ENCODE assay signal across 9 mouse cellular contexts in the genomic region with DNA sequence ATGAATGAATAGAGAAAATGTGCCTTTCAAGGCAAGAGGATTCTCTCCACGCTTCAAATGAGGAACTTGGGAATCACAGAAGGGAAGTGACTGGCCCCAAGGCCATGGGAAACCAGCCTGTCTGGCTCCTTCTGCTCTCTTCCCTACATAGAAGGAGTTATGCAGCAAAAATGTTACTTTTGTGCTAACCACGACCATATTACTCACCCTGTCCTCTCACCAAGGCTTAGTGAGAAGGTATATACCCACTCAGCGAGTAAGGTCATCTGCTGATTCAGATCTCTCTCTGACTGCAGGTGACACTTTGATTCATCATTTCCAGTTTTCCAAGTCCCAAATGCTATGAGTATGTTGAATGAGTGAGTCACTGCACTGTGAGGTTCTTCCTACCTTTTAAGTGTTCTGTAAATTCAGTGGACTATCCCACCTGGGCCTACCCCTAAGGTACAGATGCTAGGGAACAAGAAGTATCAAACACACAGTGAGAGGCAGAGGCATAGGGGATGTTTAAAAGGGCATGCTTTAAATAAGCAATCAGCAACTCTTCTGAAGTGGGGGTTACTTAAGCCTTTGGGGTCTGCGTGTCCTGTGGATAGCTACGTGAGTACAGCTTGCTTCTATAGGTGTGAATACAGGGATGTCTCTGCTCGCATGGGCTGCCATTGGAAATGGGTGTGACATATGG. TPM values are rescaled to one million over a fixed set of nuclear protein-coding genes. Genes with fewer than 3 reads are reported as not detected.
DNase-seq lines count a peak whose midpoint lies in the region; ATAC-seq and TF ChIP-seq lines count a peak whose summit lies in the region.
"Had no signal": no experiment of that assay in that cellular context is flagged by ENCODE, and none has a peak within 500 bp of the region (broad histone marks: within the 10 kb centered on the region; RNA-seq: fewer than 3 reads in every experiment).

No protein-coding gene starts in this region.

- H3K4me3 ChIP-seq in limb, embryonic 13.5 days = no peak overlapping the region
- H3K4me3 ChIP-seq in stomach, postnatal 0 days (ENCODE audit: low read depth, low read length) = no peak overlapping the region

- DNase-seq in adrenal gland, adult 2 months = peak; percentile 55
- DNase-seq in adrenal gland, postnatal 25 days = no peak
- peak; percentile 9 to 46 for DNase-seq in spleen, postnatal 4 days (ENCODE audit: low spot score in 2 of 2)
- no peak for DNase-seq in spleen, postnatal 36 days (ENCODE audit: low spot score in 2 of 2)
- DNase-seq in stomach, postnatal 0 days (ENCODE audit: low spot score) = no peak
- no peak for DNase-seq in left cerebral cortex, adult 8-10 months (ENCODE audit: low spot score in 2 of 2)
- no peak for DNase-seq in embryo, embryonic 10 days (ENCODE audit: low spot score)
- DNase-seq: B cell, adult 2 months had no signal

- peaks cover 28% of the 10 kb centered on the region for H3K4me1 ChIP-seq in limb, embryonic 13.5 days
- 0 out of 2 replicates have a peak, but pooled peaks cover 8% of the 10 kb centered on the region for H3K4me1 ChIP-seq in stomach, postnatal 0 days (replicated peaks; ENCODE audit: control insufficient read depth, insufficient read depth)

- H3K4me2 ChIP-seq in limb, embryonic 13.5 days (replicated peaks) = no peak overlapping the region
- no peak overlapping the region for H3K4me2 ChIP-seq in stomach, postnatal 0 days (replicated peaks; ENCODE audit: low read depth)

- no peaks in the 10 kb centered on the region for H3K9me3 ChIP-seq in limb, embryonic 13.5 days
- H3K9me3 ChIP-seq in stomach, postnatal 0 days (ENCODE audit: control insufficient read depth, low read length) = no peaks in the 10 kb centered on the region

- no peaks in the 10 kb centered on the region for H3K27me3 ChIP-seq in limb, embryonic 13.5 days
- H3K27me3 ChIP-seq in stomach, postnatal 0 days (ENCODE audit: control insufficient read depth, insufficient read depth, low read length) = no peaks in the 10 kb centered on the region

- ATAC-seq in limb, embryonic 13.5 days (ENCODE audit: low FRiP score, low read depth) = peak; percentile 29; the same call in 1 of the 2 replicates
- ATAC-seq in stomach, postnatal 0 days (ENCODE audit: low FRiP score, low TSS enrichment) = peak; percentile 55

- H3K36me3 ChIP-seq in limb, embryonic 13.5 days = no peaks in the 10 kb centered on the region
- H3K36me3 ChIP-seq in stomach, postnatal 0 days (ENCODE audit: control insufficient read depth, insufficient read depth, low read length) = no peaks in the 10 kb centered on the region

- TF ChIP-seq EP300 in stomach, postnatal 0 days (optimal IDR thresholded peaks at IDR 0.05) = no peak

- no peak for TF ChIP-seq CTCF in stomach, postnatal 0 days (IDR thresholded peaks at IDR 0.05; ENCODE audit: low read depth)

- H3K27ac ChIP-seq in limb, embryonic 13.5 days = no peak overlapping the region
- H3K27ac ChIP-seq in stomach, postnatal 0 days (replicated peaks) = peak overlapping the region; percentile 85

- WGBS in limb, embryonic 13.5 days = 58% methylated on average over 6 of the region's 6 CpGs
- WGBS in stomach, postnatal 0 days = 56% methylated on average over 6 of the region's 6 CpGs

- H3K9ac ChIP-seq in limb, embryonic 13.5 days = no peak overlapping the region; the same call in 1 of the 2 replicates
- no peak overlapping the region for H3K9ac ChIP-seq in stomach, postnatal 0 days (ENCODE audit: low read length)

RNA-seq across cellular contexts. Expression of a gene that starts 25.3 kb away (rescaled TPM):
- 100 to 1,000 TPM in 1 of 2 experiments, 10 to 100 TPM in 1; 61.4 to 104 TPM for total RNA-seq in adrenal gland, adult 2 months (2021)
- polyA plus RNA-seq in adrenal gland, adult 2 months (2012; rRNA removed) = 46.1 and 66.4 TPM in 2 replicates
- total RNA-seq in adrenal gland, postnatal 25 days (2021) = 89.8 and 97.7 TPM in 2 replicates
- 97.3 and 102 TPM in 2 replicates for polyA plus RNA-seq in limb, embryonic 13.5 days (2015; fragmentation: Nextera tagmentation; extraction: Ambion mirVana)
- 29.7 and 30.6 TPM in 2 replicates for polyA plus RNA-seq in stomach, postnatal 0 days (2015; fragmentation: Nextera tagmentation; extraction: Ambion mirVana)
- total RNA-seq in left cerebral cortex, adult 8-10 months (2022) = 10 to 100 TPM; 65.3 to 71.3 (median 70.4) TPM

Comparison
In these comparisons a context has a peak if more than half of its experiments do, and no peak if none do; other contexts are left out.
1. DNase-seq: peak in adrenal gland, adult 2 months (single experiment) and spleen, postnatal 4 days (2 of 2); none in adrenal gland, postnatal 25 days (single experiment), spleen, postnatal 36 days (0 of 2), stomach, postnatal 0 days (single experiment), left cerebral cortex, adult 8-10 months (0 of 2) and embryo, embryonic 10 days (single experiment).